ENCODE assay signal across 8 mouse cellular contexts in the genomic region with DNA sequence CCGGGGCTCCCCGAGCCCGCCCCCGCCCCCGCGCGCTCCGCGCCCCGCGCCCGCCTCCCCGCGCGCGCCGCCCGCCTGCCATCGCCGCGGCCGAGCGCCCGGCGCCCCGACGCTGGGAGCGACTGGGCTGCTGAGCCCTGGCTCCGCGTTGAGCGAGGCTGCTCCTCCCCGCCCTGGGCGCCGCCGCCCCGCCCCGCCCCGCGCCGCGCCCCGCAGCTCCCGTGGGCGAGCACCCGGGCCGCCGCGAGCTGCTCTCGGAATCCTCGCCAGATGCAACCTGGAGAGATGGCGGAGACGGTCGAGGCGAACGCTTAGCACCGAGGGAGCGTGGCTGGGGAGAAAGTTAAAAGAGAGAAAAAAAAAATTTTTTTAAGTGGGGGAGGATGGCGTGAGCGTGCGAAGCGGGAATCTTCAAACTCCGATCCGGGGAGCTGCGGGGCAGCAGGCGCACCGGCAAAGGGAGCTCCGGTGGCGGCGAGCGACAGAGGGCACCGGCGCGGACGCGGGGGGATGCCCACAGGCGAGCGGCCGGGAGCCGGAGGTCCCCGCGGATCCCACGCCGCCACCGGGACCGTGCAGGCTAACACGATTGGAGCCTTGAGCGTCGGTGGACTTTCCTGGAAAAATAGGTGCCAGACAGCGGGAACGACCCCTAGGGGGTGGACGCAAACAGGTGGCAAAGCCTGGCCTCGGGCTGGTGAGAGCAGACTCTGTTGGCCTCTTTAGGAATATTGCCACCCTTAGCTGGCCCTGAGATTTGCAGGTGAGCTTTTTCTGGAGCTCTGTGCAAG. TPM values are rescaled to one million over a fixed set of nuclear protein-coding genes. Genes with fewer than 3 reads are reported as not detected.
DNase-seq lines count a peak whose midpoint lies in the region; ATAC-seq and TF ChIP-seq lines count a peak whose summit lies in the region.

A gene (minus strand): TSS at position 120 of the 791 bp plus-strand sequence.

- 0 out of 2 replicates have a peak, but pooled peaks cover 4% of the 10 kb centered on the region for H3K9me3 ChIP-seq in heart, postnatal 0 days (replicated peaks; ENCODE audit: control insufficient read depth, low read length)
- H3K9me3 ChIP-seq in lung, postnatal 0 days (ENCODE audit: low read length) = no peaks in the 10 kb centered on the region

- H3K4me1 ChIP-seq in heart, postnatal 0 days (ENCODE audit: control insufficient read depth, insufficient read depth) = no peaks in the 10 kb centered on the region; the same call in 1 of the 2 replicates
- H3K4me1 ChIP-seq in lung, postnatal 0 days (ENCODE audit: insufficient read depth, low read depth, low read length) = peaks cover 10% of the 10 kb centered on the region; the same call in 1 of the 2 replicates

- DNase-seq in T-cell, adult 2 months (ENCODE audit: low spot score) = peak; percentile 53
- peak; percentile 78 for DNase-seq in embryo, embryonic 11 days
- no peak for DNase-seq in heart, postnatal 0 days (ENCODE audit: low spot score)
- DNase-seq in layer of hippocampus, postnatal 14 days (ENCODE audit: low spot score in 2 of 2) = peak; percentile 39 to 46
- peak; percentile 31 for DNase-seq in lung, postnatal 0 days (ENCODE audit: low spot score)
- peak; percentile 54 for DNase-seq in ovary, postnatal 36 days (ENCODE audit: low spot score)

- H3K36me3 ChIP-seq in heart, postnatal 0 days (replicated peaks; ENCODE audit: control insufficient read depth, insufficient read depth, low read length) = no peaks in the 10 kb centered on the region
- H3K36me3 ChIP-seq in lung, postnatal 0 days (ENCODE audit: insufficient read depth, low read length) = no peaks in the 10 kb centered on the region

- H3K27ac ChIP-seq in heart, postnatal 0 days (ENCODE audit: low read depth) = no peak within 1 kb of the TSS
- no peak within 1 kb of the TSS for H3K27ac ChIP-seq in lung, postnatal 0 days (ENCODE audit: low read length)

- peaks cover 15% of the 10 kb centered on the region for H3K27me3 ChIP-seq in heart, postnatal 0 days (ENCODE audit: control insufficient read depth, insufficient read depth, low read length)
- no peaks in the 10 kb centered on the region for H3K27me3 ChIP-seq in lung, postnatal 0 days (replicated peaks; ENCODE audit: insufficient read depth, low read length)

- peak within 1 kb of the TSS; percentile 23 for H3K9ac ChIP-seq in heart, postnatal 0 days (replicated peaks; ENCODE audit: low read depth, low read length)
- H3K9ac ChIP-seq in lung, postnatal 0 days (replicated peaks; ENCODE audit: low read depth) = no peak within 1 kb of the TSS

- TF ChIP-seq EP300 in heart, postnatal 0 days (IDR thresholded peaks at IDR 0.05; ENCODE audit: low read depth) = no peak
- no peak for TF ChIP-seq EP300 in lung, postnatal 0 days (IDR thresholded peaks at IDR 0.05)

- peak; percentile 34 for ATAC-seq in CD4-positive, CD25-positive, alpha-beta regulatory T cell, adult 4 months
- peak; percentile 64; the same call in 1 of the 2 replicates for ATAC-seq in heart, postnatal 0 days (ENCODE audit: insufficient read depth, low read depth)
- ATAC-seq in lung, postnatal 0 days = peak; percentile 90
- no peak for ATAC-seq in erythroid progenitor cell, adult 5-6 weeks (replicated peaks; ENCODE audit: low FRiP score, poor library complexity, severe bottlenecking)

- WGBS in heart, postnatal 0 days = 0% methylated on average over 72 of the region's 92 CpGs
- WGBS in lung, postnatal 0 days = 0% methylated on average over 72 of the region's 92 CpGs

- H3K4me3 ChIP-seq in heart, postnatal 0 days (ENCODE audit: low read depth, low read length) = peak within 1 kb of the TSS; percentile 53
- peak within 1 kb of the TSS; percentile 63 for H3K4me3 ChIP-seq in lung, postnatal 0 days (ENCODE audit: low read depth, low read length)

- peak within 1 kb of the TSS; percentile 99 for H3K4me2 ChIP-seq in heart, postnatal 0 days (ENCODE audit: low read depth, low read length)
- peak within 1 kb of the TSS; percentile 99 for H3K4me2 ChIP-seq in lung, postnatal 0 days (replicated peaks; ENCODE audit: low read depth, low read length)

- TF ChIP-seq CTCF in heart, postnatal 0 days (IDR thresholded peaks at IDR 0.05; ENCODE audit: low read depth) = no peak
- TF ChIP-seq CTCF in lung, postnatal 0 days (IDR thresholded peaks at IDR 0.05) = peak; percentile 34

RNA-seq across cellular contexts. Expression of the gene that starts here (rescaled TPM):
- polyA plus RNA-seq in CD4-positive, CD25-positive, alpha-beta regulatory T cell, adult 4 months (2017; shearing (Covaris generic)) = 1 to 10 TPM; 1.5 to 2.2 TPM
- 6.8 and 14.5 TPM in 2 replicates for total RNA-seq in heart, postnatal 0 days (2014; rRNA removed; ENCODE audit: low replicate concordance)
- polyA plus RNA-seq in heart, postnatal 0 days (2015; fragmentation: Nextera tagmentation; extraction: Ambion mirVana) = 1.00 and 1.3 TPM in 2 replicates
- total RNA-seq in layer of hippocampus, postnatal 14 days (2021) = 10 to 100 TPM; 74.4 TPM
- 2.8 and 3.3 TPM in 2 replicates for polyA plus RNA-seq in lung, postnatal 0 days (2015; fragmentation: Nextera tagmentation; extraction: Ambion mirVana)
- total RNA-seq in erythroid progenitor cell, adult 5-6 weeks (2015; ENCODE audit: low replicate concordance) = not detected in 2 replicates
- total RNA-seq in erythroid progenitor cell, adult 5-6 weeks (2017; ENCODE audit: low replicate concordance) = 0.90 TPM in 1 of 2 replicates, not detected in the other
